ENCODE assay signal across 22 mouse cellular contexts in the genomic region with DNA sequence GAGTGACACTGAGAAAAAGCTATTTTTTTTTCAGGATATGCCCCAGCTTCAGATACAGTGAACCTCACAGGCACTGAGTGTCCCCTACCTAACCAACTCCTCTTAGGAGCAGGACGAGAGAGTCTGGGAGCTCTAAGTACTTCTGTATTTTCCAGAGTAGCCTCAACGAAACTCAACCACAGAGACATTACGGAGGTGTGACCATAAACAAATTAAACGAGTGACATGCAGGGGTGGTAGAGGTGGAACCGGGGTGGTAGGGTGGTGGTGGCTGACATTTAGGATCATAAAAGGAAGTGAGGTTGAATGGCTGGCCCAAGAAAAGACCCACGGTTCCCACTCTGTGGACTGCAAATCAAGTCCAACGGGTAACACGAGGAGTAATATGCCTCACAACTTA.
A peak's percentile ranks its signal among the peaks of the same experiment; 100 is the strongest.
DNase-seq lines count a peak whose midpoint lies in the region; ATAC-seq lines count a peak whose summit lies in the region.
"Had no signal": no experiment of that assay in that cellular context is flagged by ENCODE, and none has a peak within 500 bp of the region (broad histone marks: within the 10 kb centered on the region; RNA-seq: fewer than 3 reads in every experiment).

No protein-coding gene starts in this region.

- DNase-seq in spleen, adult 18-20 months: peak; percentile 31 to 38
- DNase-seq in spleen, adult 12 weeks (ENCODE audit: low spot score): no peak
- DNase-seq in splenic B cell, adult 2 months (ENCODE audit: low read depth, low spot score): peak; percentile 73
- no peak for DNase-seq in urinary bladder, postnatal 14 days (ENCODE audit: low spot score)
- DNase-seq in right cerebral cortex, postnatal 10 days (ENCODE audit: low spot score in 2 of 2): no peak
- DNase-seq: adrenal gland, postnatal 14 days; cerebellum, adult 11-12 months; cerebellum, adult 9-10 months; cerebellum, postnatal 25 days; gastrocnemius, adult 2 months; gastrocnemius, postnatal 25 days; heart, adult 11 months; heart, postnatal 4 days had no signal

- H3K36me3 ChIP-seq in splenic B cell, adult 2 months (ENCODE audit: control insufficient read depth, insufficient read depth, low read length, poor library complexity, severe bottlenecking): peaks cover 3% of the 10 kb centered on the region
- H3K36me3 ChIP-seq: embryonic facial prominence, embryonic 15.5 days; forebrain, embryonic 10.5 days; hindbrain, embryonic 13.5 days had no signal

- no peaks in the 10 kb centered on the region for H3K27me3 ChIP-seq in splenic B cell, adult 2 months (ENCODE audit: control insufficient read depth, insufficient read depth, low read length, poor library complexity, severe bottlenecking)
- H3K27me3 ChIP-seq: embryonic facial prominence, embryonic 15.5 days; heart, embryonic 13.5 days; hindbrain, embryonic 13.5 days; Patski had no signal

- ATAC-seq in common myeloid progenitor, adult 5-6 weeks (replicated peaks; ENCODE audit: low read depth, poor library complexity, severe bottlenecking): peak; percentile 78
- ATAC-seq in megakaryocyte progenitor cell, adult 5-6 weeks (replicated peaks; ENCODE audit: poor library complexity): peak; percentile 57
- ATAC-seq: activated CD4-positive, CD25-positive, alpha-beta regulatory T cell, adult 4 months; forebrain, embryonic 14.5 days; Patski had no signal

Comparison
In these comparisons a context has a peak if more than half of its experiments do, and no peak if none do; other contexts are left out.
1. DNase-seq: peak in spleen, adult 18-20 months (2 of 2) and splenic B cell, adult 2 months (single experiment); none in spleen, adult 12 weeks (single experiment), urinary bladder, postnatal 14 days (single experiment) and right cerebral cortex, postnatal 10 days (0 of 2).